Mouse (Mus musculus) spleen, adult 18-20 months (tissue): Measurements from ENCODE around the gene Klhl25.
"Not testable (repeated sequence)": the region's sequence is repeated elsewhere in the genome, so short reads cannot be mapped to it uniquely, and the experiment has no call there.

Experiments
- DNase-seq, 2 experiments: peaks; one replicate each; pipeline ENCODE4 v3.0.0; 2022; ENCODE audit warnings: mixed read lengths in 2 of 2

The Klhl25 gene

DNA sequence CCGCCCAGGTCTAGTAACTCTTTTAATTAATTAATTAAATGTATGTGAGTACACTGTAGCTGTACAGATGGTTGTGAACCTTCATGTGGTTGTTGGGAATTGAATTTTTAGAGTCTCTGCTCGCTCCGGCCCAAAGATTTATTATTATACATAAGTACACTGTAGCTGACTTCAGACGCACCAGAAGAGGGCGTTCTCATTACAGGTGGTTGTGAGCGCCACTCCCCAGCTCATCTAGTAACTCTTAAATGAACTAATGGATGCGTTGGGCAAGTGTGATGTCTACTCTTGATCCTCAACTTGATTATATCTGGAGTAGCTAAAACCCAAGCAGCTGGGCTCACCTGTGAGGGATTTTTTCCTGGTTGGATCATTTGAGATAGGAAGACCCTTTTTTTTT, 1.2 kb upstream of the Klhl25 start:
- DNase-seq = no peak

DNA sequence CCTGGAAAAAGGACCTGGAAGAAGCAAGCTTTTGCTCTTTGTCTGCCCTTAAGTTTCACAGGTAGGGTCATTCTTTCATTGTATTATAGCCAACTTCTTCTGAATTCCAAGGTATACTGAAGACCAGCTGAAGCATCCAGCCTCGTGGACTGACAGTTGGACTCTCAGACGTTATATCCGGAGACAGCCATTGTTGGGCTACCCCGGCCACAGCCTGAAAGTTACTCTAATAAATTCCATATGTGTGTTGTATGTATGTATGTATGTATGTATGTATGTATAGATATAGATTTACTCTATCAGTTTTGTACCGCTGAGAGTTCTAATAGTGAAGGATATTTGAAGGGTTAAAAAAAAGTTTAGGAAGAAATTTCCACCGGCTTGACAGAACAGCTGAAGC, 621 bp upstream of the Klhl25 start:
- DNase-seq = no peak

DNA sequence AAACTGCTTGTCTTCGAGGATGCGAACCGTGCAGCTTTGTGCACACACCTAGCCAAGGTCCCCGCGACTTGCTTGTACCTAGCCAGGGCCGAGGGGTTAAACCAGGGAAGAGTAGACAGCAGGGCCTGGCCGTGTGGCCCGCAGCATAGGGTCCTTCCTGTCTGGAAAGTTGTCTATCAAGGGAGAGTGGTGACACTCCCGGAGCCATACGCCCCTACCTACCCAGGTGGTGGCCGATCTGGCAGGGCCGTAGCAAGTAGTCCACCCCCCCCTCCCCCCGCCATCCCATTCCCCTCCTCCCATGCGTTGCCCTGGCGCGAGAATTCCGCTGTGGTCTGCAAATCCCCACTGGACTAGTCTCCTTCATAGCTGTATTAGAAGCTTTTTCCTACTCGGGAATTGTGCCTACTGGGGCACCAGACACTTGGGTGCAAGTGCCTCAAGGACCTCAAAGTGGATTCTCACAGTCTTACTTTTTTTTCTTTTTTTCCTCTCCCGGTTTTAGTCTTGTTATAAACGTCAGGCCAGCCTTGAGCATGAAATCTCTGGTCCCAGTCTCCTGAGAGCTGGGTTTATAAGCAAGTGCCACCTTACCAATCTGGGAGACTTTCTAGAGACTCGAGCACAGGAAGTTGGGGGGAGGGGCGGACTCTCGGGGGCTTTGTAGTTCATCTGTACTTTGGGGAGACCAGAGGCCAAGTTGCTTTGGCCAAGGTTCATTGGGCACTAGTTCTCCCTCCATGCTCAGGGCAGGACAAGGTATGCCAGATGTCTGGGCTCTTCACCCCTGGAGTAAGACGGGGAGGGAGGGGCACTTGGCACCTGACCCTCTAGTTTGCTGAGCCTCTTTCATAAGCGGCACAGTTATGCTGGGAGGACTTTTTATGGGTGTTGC, 913 bp downstream of the Klhl25 start:
- DNase-seq = peak; percentile 44 to 61

DNA sequence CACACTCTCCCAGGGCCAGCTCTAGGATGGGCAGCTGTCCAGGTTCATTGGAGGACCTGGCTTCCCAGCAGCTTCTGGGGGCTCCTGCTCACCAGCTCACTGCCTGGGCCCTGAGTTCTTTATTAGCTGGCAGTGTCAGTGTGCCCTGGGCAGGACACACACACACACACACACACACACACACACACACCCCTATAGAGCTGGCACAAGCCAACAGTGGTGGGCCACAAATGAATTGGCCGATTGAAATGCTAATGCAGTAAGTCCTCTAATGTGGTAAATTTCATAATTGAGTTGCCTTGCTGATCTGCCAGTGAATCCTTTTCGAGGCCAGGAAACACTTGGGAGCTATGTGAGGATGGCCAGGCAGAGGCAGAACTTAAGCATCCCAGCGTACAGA, 2.3 kb downstream of the Klhl25 start:
- DNase-seq = not testable (repeated sequence)

DNA sequence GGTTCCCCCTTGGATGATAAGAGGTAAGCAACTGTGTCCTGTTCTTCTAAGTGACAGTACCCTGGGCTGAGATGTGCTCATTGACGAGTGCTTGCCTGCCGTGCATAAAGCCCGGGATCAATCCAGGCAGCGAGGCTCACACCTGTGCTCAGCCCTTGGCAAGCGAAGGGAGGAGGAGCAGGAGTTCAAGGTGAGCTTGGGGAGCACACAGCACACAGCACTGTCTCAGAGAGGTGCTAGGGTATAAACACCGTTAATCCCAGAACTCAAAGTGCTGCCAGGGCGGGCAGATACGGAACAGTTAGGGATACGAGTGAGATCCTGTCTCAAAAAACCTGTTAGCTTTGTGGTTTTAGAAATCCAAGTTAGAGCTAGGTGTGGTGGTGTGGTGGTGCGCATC, 3.2 kb downstream of the Klhl25 start:
- no peak for DNase-seq

DNA sequence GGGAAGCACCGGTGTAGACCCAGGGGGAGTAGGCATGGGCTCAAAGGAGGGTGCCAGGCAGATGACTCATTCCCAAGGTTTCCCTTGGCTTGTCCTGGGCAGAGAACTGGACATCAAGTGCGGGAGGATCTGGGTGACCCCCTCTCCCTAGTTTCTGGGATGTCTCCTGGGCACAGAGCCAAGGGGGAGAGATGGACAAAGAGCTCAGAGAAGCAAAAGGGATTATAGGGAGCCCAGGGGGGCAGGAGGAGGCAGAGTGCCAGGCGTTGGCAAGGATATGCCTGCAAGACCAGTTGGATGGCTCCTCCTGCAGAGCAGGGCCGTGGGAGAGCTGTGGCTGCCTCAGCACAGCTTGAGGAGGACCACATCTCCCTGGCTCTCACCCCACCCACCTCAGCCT, 4.3 kb downstream of the Klhl25 start:
- no peak for DNase-seq

DNA sequence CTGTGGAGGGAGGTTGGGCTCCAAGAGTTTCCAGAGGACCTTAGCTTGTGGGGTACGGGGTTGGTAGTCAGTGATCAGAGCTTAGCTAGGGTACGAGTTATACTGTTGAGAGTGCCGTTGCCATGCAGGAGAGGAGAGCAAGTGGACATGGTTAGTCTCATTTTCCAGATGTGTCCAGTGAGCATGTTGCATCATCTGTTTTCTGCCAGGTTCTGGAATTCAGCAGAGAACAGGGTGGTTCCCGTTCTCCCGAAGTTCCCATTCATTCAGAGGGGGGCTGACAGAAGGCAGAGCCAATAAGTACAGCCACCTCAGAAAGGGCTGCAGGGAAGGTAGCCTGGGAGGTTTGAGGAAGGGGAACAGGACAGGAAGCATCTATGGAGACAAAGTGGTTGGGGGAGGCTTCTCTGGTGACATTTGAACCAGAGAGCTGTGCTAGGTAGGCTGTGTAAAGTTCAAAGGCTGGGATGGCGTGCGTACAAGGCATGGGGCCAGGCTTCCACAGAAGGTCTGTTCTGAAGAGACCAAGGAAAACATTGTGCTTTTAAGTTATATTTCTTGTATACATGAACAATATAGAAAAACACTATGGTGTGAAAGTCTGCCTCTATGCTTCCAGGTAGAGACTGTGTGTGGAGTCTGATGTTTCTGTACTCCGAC, 5.2 kb downstream of the Klhl25 start:
- DNase-seq = no peak

DNA sequence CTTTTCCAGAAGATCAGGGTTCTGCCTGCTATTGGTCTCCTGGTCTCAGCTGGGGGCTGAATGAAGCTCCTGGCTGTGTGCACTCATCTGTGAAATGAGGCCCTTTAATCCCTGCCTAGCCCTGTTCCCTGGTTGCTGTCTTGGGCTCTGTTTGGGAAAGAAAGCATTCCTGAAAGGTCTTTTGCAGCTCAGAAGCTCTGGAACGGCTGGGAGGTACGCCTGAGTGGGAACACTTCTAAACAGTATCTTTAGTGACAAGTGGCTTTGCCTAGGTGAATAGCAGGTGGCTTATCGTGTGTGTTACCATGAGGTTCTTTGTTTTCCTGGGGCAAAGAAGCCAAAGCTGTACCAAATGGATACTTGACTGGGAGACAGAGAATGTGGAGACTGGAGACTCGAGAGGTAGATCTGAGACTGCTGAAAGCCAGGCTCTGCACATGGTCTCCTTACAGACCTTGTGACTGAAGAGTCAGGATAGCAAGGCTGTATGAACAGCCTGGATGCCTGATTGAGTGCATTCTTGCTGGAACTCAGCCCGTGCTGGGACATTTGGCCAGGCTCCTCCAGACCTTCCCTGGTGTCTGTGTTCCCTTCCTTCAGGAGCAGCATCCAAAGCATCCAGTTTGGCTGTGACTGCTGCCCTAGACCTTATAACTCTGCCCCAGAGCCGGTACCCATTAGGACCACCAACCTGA, 6.3 kb downstream of the Klhl25 start:
- DNase-seq = no peak

DNA sequence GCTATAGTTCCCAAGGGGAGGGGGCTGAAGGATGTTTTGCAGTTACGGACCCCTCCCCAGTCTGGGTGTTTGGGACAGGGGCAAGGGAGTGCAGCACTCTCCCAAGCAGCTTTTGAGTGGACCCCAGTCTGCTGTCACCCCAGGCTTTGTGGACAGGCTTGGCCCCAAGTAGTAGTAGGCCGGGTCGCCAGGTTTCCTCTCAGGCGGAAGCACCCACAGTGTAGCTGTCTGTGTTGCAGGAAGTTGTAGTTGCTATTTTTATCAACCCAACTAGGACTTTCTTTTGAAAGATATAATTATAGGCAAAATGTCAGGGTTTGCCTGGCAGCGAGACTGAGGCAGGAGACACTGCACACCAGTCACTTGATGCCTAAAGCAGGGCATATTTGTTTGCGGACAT, 6.9 kb downstream of the Klhl25 start:
- peak; percentile 31 to 50 for DNase-seq

DNA sequence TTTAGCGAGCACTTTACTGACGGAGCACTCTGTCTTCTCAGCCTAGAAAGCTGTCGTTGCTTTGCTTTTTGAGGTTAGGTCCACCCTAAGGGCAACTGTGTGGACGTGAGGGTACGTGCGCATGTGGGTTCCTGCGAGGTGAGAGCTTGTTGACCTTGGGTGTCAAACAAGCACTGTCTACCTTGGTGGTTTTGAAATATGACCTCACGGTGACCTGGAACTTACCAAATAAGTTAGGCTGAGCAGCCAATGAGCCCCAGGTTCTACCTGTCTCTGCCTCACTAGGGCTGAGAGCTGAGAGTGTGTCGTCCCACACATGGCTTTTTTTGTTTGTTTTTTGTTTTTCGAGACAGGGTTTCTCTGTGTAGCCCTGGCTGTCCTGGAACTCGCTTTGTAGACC, 8.1 kb downstream of the Klhl25 start:
- no peak for DNase-seq

DNA sequence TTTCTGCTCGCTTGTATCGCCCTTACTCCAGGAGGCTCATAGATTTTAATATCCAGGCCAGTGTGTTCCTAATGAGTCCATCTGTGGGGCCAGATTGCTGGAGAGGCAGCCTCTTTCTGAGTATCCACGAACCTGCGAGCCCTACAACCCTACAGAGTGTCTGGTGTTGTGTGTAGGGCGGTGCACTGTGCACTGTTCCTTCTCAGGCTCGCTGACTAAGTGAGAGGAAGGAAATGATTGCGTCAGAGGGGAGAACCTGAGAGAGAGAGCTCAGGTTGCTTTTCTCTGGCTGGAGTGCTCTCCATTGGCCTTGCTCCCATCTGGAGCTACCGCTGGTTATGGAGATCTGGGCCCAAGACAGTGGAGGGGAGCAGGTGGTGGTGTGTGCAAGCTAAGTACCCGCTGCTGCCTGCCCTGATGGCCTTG, 11.7 kb downstream of the Klhl25 start:
- no peak for DNase-seq

DNA sequence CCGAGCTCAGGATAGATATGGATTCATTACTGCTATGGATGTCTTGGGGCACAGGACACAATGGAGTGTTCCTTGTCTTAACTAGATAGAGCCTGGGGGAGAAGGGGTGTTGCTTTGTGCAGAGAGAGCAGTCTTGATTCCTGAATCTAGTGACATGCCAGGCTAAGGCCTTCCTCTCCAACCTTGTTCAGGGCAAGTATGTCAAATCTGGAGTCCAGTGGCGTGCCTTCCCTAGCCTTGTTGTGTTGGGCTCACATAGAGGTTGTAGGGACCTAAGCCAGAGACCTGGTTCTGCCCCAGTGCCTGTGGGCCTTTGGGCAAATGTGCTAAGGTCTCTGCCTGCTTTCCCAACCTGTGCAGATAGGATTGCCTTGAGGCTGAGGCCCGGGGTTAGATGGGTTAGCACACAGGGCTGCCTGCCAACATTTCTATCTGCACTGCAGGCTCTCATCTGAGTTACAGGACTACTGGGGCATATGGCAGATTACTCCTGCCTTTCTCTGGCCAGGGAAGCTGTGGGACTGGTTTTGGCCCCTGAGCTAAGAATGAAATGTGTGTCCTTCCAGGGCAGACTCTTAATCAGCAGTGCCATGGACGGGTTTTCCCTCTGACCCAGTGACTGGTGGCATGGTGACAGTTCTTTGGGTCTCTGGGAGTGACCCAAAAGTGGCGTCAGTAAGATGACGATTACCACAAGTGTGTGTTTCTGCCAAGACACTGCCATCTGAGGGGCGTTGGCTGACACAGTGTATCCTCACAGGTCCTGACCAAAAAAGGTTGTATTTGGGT, 13.7 kb downstream of the Klhl25 start:
- not testable (repeated sequence) for DNase-seq

DNA sequence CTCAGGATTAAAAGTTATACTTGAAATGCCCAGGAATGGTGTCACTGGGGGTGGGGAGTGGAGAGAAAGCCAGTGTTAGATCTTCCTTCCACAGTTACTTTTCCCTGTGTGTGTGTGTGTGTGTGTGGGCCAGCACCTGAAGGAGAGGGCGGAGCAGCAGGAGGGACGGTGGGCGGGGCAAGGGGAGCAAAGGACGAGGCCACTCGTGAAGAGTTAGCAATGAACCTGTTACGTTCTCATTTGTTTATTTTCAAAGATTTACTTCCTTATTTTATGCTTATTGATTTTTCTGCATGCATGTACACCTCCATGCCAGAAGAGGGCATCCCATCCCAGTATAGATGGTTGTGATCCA, 14.3 kb downstream of the Klhl25 start:
- DNase-seq = not testable (repeated sequence)

DNA sequence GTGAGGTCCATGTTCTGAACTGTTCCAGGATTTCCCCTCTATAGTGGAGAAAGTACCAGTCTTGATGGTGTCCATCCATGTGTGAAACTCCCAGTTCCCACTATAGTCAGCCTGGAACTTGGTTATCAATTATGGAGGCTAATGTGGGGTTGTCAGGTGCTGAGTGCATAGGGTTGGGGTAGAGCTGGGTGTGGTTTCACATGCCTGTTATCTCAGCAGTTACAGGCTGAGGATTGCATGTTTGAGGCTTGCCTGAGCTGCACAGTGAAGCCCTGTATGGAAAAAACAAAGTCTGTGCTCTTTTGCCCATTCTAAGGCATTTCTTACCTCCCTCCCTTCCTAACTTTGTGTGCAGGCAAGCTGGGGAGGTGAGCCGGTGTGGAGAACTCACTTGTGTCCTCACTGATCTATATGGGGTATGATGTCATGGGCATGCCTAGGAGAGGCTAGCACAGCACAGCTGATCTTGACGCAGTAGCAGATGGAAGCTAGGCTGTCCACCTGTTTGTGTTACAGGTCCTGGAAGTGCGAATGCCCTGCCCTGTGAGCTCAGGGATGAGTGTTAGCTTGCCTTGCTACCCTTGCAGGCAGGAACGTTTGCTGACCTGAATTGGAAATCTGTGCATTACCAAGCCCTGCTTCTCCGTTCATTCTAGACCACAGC, 15.3 kb downstream of the Klhl25 start:
- DNase-seq = not testable (repeated sequence)

DNA sequence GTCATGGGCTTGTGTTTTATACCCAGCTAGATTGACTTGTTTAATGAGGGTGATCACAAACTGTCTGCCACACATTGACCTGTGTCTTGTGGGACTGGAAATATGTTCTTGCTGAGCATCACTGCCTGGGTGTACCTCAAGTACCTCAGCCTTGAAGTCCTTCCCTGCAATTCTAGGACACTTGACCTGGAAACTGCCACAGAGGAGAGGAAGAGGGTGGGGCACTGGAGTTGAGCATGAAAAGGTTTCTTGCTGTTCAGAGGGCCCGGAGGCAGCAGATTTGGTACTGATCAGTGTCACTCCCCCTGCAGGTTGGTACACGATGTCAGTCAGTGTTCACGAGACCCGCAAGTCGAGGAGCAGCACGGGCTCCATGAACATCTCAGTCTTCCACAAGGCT, 16.9 kb downstream of the Klhl25 start:
- DNase-seq = no peak

DNA sequence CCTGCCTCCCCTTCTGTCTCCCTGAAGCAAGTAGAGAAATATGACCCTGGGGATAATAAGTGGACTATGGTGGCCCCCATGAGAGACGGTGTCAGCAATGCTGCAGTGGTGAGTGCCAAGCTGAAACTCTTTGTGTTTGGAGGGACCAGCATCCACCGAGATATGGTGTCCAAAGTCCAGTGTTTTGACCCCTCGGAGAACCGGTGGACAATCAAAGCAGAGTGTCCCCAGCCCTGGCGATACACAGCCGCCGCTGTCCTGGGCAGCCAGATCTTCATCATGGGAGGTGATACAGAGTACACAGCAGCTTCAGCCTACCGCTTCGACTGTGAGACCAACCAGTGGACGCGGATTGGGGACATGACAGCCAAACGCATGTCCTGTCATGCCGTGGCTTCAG, 18.4 kb downstream of the Klhl25 start:
- DNase-seq = no peak

DNA sequence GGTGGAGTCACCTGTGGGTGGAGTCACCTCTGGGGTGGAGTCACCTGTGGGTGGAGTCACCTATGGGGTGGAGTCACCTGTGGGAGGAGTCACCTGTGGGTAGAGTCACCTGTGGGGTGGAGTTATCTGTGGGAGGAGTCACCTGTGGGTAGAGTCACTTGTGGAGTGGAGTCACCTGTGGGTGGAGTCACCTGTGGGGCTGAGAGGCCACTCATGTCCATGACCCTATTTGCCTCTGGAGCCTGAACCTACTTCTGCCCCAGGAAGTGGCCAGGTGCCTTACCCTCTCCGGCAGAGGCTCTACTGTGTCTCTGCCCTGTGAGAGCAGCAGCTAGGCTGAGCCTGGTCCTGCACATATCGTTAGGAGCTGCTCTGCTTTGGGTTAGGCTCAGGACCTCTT, 20.6 kb downstream of the Klhl25 start:
- DNase-seq = no peak

DNA sequence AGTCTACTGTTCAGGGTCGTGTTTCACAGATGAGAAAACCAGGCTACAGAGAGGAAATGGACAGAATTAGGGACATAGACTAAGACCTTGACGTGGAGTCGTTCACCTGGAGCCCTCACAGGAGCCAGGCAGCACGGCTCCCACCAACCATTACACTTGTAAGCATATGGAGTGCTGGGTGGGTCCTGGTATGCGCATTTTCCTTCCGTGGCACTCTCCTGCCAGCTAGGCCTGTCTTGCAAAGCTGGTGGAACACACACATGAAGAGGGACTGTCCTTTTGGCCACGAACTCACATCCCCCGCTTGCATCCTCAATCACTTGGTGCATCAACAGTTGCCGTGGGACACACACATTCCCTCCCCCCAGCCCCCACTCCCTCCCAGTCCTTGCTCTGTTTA, 22.4 kb downstream of the Klhl25 start:
- DNase-seq = no peak

DNA sequence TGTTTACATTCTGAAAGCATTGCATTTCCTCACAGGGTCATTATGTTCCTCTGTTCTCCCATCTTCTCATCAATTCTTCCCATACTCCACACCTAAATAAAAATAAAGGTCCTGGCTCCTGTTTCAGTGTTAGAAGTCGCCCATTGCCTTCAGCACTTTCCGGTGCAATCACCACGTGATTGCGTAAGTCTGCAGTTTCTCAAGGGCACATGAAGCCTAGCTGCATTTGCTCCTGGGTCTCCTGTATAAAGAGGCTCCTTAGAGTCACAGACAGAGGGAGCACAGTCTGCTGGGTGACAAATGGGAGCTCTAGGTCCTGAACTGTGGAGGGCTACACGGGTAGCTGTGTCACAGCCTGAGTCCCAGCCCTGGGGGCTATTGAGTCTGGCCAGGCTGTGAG, 24.1 kb downstream of the Klhl25 start:
- DNase-seq = no peak

DNA sequence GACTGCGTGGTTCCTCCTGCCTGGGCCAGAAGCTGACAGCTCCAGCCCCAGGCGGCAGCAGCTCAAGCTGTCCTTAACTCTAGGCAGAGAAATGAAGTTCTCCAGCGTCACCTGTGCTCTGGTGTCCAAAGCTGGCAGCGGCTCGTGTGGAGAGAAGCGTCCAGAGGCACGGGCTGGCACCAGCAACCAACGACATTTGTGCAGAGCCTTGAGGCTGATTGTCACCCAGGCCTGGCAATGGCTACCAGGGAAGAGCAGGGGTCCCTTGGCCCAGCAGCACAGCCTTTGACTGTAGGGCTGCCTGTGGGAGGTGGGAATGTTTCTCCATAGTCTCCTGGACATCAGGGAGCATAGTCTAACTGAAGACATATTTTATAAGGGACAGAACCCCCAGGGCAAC, 24.6 kb downstream of the Klhl25 start:
- no peak for DNase-seq

DNA sequence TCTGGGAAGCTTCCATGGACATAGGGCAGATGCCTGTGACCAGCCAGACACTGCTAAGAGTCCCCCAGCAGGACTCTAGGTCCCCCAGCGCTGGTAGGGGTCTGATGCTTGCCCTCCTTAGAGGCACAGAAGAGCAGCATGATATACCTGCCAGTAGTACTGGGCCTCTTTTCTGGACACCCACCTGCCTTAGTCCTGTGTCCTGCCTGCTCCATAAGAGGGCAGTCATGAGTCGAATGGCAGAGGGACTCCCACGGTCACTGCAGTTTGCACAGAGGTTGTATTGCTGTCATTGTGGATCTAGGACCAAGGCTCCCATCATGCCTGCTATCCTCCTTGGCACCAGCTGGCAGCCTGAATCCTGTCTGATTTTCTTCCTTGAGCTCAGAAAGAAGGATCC, 25.1 kb downstream of the Klhl25 start:
- no peak for DNase-seq

DNA sequence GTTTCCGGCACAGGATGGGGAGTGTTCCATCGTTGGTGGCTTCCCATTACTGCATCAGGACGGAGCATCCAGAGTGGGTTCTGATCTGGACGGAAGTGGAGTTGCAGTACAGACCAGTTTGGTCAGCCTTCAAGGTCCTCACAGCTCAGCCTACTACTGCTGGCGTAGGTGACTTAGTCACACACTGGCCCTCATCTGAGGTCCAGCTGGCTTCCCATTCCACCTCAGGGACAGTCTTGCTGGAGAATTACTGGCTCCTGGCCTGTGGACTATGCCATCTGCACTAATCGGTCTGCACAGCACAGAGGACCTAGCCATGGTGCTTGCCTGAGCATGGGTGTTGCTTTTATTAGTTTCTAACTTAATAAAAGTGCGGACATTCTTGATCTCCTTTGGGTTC, 25.6 kb downstream of the Klhl25 start:
- no peak for DNase-seq

DNA sequence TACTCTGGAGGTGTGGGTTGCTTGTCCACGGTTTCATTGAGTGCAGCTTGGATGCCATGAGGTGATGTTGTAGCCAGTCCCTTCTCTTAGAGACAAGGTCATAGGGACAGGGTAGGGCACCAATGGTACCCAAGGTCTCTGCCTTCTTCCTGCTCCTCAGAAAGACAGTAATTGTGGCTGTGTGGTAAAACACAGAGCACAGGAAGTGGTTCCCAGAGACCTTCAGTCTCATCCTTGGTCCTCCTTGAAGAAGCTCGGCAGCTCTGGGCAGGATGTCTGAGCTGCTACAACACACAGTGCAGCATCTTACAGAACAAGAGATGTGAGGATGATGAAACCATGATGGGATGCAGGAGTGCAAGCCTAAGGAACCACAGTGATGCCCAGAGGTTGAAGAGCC, 31.3 kb downstream of the Klhl25 start:
- not testable (repeated sequence) for DNase-seq
